Mouse (Mus musculus) brain, embryonic 14.5 days (tissue): Measurements from ENCODE around the gene Pcnp.

Experiments
- CTCF ChIP-seq: fragments of 200-500 bp; IDR thresholded peaks from 2 replicates; pipeline ENCODE4 v1.5.1; 2012; ENCODE audit warnings: inconsistent platforms, mild to moderate bottlenecking, moderate library complexity, borderline replicate concordance; ENCODE audit not compliant: insufficient read depth, insufficient read length; ENCODE audit errors: extremely low read depth
- POLR2A ChIP-seq: fragments of 200-500 bp; IDR thresholded peaks from 2 replicates; pipeline ENCODE4 v1.6.1; 2012; ENCODE audit warnings: mild to moderate bottlenecking, inconsistent platforms, borderline replicate concordance; ENCODE audit not compliant: poor library complexity, insufficient read depth, insufficient read length, severe bottlenecking; ENCODE audit errors: extremely low read depth

DNA sequence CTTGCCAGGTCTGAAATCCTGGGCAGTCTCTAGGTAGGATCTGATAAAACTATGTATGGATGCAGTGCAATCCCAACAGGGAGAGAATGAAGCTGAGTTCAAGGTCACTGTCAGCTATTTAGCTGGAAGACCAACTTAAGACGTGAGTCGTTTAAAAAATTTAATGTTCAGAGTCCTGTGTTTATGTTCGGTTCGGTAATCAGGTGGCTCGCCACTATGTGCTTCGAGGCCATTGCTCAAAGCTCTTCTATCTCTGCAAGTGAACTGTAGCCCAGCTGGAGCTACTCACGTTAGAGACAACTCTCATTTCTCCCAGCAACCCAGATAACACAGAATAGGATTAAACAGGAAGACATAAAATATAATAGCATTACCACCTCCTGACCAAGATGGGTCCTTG is 15.5 kb downstream of the Pcnp start:
- no peak for TF ChIP-seq CTCF
- no peak for TF ChIP-seq POLR2A
